Mouse (Mus musculus): Measurements from ENCODE around the gene Jaml.

Gene Jaml

DNA sequence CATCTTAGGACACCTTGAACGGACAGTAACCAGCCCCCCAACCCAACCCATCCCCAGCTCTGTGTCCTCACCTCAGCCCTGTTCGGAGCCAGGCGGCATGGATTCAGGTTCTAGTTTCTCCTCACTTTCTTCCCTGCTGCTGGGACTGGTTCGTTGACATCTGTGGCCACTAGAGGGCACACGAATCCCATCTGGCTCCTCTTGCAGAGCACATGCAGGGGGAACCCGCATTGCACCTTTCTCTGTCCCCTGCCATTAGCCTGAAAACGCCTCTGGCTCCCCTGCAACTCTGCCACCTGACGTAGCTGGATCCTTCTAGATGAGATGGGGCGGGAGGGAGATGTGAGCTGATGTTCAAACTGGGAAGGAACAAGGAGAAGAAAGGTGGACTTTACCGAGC is 42.8 kb downstream of the Jaml start:
- DNase-seq (ENCODE audit: low spot score): peak; percentile 58

DNA sequence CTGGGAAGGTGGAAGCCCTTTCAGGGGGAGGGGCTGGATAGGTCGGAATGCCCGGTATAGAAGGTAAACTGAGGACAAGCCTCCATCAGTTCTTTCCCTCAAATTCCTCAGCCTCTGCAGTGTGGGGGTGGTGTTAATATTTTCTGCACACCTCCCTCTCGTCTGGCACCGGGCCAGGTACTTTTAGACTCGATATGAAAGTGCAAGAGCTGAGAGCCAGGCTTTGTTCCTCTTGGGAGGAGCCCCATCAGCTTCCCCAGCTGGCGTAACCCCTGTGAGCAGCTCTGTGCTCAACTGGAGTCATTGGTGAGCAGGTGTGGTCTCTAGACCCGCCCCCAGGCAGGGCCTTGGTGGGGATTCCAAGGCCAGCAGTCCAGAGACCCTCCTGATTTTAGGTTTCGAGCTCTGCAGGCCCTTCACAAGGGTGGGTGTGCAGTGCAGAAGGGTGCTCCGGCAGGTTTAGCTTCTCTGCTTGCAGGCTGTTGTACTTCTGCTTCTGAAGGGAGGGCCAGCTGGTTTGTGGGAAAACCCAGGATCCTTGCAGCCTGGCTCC is 43.3 kb downstream of the Jaml start:
- DNase-seq (ENCODE audit: low spot score): peak; percentile 39

- DNase-seq (ENCODE audit: low spot score): no peak
These were observed 46.2 kb downstream of the Jaml start for GRCm38 (mm10) chr9:45125211-45125610.

GRCm38 (mm10) chr9:45126941-45127340 is 48.0 kb downstream of the Jaml start:
- DNase-seq (ENCODE audit: low spot score): no peak

DNA sequence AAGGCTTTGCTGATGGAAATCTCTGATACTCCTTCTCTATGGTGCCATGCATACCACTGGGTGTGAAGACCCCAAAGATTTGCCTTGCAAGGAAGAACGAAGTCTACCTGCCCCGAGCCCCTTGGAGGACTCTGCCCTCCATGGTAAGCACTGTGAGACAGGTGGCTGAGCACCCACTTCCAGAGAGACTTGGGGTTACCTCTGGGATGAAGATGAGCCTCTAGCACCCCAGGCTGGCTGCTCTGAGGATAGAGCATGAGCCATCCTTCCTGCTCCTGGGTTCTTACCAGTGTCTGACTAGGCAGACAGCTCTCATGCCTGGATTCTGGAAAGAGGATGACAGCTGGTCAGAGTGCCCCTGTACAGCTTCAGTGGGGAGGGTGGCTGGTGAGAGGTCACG is 51.1 kb downstream of the Jaml start:
- no peak for DNase-seq (ENCODE audit: low spot score)

DNA sequence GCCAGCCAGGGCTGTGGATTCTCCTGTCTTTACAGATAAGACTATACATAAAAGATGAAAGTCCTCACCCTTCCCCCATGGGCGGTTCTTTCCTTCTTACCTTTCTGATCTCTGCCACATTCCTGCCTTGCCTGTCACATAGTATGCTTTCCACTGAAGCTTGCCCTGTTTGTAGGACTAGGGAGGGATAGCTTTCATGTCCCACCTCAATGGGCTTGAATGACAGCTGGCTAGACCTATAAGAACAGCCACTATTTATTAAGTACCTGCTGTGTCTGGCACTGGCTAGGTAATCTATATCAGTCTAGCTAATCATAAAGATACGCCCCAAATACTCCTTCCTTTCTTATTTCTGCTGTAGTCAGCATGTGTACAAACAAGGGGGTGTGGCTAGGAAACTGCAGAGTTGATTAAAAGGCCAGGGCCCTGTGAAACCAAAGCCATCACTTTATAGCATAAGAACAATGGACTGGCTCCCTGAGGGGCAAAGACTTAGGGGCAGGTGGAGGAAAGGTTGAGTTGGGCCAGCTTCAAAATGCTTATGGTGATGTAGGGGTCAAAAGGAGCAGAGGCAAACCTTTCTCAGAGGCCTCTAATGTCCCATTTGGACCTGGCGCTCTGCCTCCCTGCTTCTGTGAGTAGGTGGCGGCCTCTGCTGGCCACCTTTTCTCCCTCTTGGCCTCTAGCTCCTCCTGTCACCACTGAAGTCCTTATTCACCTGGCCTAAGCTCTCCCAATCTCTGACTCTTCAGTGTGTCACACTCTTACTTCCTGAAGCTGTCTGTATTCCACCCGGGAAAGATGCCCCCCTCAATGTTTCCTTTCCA is 54.7 kb downstream of the Jaml start:
- peak; percentile 55 for DNase-seq (ENCODE audit: low spot score)

GRCm38 (mm10) chr9:45136442-45137169 is 57.6 kb downstream of the Jaml start:
- no peak for DNase-seq (ENCODE audit: low spot score)

- DNase-seq (ENCODE audit: low spot score): peak; percentile 24
These were observed 59.4 kb downstream of the Jaml start, which contains the start of gene Scn4b for GRCm38 (mm10) chr9:45138191-45139032. Gene Scn4b (plus strand): TSS chr9:45138395.

GRCm38 (mm10) chr9:45139082-45139481 is 60.1 kb downstream of the Jaml start:
- DNase-seq (ENCODE audit: low spot score): no peak

- no peak for DNase-seq (ENCODE audit: low spot score)
These were observed 62.0 kb downstream of the Jaml start for GRCm38 (mm10) chr9:45140945-45141344.

GRCm38 (mm10) chr9:45142686-45143085 is 63.7 kb downstream of the Jaml start:
- DNase-seq (ENCODE audit: low spot score): no peak

- DNase-seq (ENCODE audit: low spot score): no peak
These were observed 66.7 kb downstream of the Jaml start for GRCm38 (mm10) chr9:45145533-45146266.

DNA sequence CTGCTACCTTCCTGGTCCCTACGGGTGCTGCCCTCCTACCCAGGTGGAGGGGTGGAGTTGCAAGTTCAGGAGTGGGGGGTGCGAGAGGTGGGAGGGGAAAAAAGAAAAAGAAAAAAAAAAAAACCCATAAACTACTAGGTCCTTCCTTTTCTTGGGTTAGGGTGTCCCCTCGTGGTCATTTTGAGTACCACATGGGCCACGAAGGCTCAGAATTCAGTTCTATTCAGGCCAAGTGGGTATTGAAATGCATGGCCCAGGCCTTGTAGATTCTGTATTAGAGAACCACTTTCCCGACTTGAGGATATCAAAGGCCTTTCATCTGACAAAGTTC is 67.2 kb downstream of the Jaml start:
- peak; percentile 63 for DNase-seq (ENCODE audit: low spot score)

- DNase-seq (ENCODE audit: low spot score): no peak
These were observed 72.0 kb downstream of the Jaml start for GRCm38 (mm10) chr9:45150933-45151332.

DNA sequence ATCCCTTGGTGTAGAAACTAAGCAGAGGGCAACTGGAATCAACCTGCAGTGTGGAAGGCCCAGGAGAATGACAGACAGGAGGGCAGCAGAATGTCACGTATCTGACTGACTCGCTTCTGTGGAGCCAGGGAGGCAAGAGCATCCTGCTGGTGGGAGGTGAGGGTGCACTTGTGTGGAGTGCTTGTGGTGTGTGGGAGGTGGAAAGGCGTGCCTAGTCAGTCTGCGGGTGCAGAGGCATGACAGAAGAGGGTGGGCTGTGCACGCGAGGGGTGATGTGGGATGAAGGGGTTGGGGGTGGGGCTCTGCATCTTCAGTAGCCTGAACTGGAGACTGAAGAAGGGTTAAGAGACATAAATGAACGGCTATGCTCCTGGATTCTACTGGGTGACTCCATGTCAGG is 74.4 kb downstream of the Jaml start:
- no peak for DNase-seq (ENCODE audit: low spot score)

All from urinary bladder, postnatal 25 days (tissue).